Mouse (Mus musculus): ENCODE data around the gene Olfr923. TPM values are rescaled to one million over a fixed set of nuclear protein-coding genes. Genes with fewer than 3 reads are reported as not detected.
"Not testable (repeated sequence)": the region's sequence is repeated elsewhere in the genome, so short reads cannot be mapped to it uniquely, and the experiment has no call there.

Gene Olfr923
- not detected for total RNA-seq (2021)
- long read RNA-seq, experiment 1 = 0 reads
- long read RNA-seq, experiment 2 = 0 reads

DNA sequence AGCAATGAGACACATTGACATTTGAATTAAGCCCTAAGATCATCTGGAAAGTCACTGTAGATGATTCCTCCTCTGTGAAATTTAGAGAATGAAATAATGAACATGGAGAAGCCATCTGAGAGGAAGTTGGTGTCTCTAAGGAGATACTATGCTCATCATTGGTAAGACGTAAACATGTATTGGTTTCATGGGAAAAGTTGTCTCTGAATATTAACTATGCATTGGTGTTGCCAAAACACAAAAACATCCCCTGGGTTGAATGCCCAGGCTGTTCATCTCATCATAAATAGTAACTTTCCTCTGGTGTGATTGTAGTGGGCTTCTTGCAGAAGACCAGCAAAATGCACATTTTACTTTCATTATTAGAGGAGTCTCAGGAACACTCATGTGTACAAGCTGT, at the start of gene Olfr923:
Gene Olfr923 (plus strand): TSS at position 301 of the 400 bp plus-strand sequence.
- no peak for DNase-seq (ENCODE audit: low spot score in 2 of 2)

DNA sequence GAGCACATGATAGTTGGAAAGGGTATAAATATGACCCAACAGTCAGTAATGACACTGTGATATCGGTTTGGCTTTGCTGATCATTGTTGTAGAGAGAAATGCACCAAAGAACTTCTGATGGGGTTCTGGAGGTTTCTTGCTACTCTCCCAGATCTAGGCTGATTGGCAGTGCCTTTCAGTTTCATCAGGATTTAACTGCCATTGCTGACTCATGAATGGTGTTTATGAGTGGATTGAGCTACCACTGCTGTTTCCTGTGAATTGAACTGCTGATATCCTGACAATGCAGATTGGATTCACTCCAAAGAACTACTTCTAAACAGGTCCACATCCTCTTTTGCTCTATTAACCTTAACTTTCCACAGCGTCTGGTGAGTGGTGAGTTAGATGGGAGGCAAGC, 33.7 kb upstream of the Olfr923 start:
- DNase-seq (ENCODE audit: low spot score in 2 of 2) = no peak

DNA sequence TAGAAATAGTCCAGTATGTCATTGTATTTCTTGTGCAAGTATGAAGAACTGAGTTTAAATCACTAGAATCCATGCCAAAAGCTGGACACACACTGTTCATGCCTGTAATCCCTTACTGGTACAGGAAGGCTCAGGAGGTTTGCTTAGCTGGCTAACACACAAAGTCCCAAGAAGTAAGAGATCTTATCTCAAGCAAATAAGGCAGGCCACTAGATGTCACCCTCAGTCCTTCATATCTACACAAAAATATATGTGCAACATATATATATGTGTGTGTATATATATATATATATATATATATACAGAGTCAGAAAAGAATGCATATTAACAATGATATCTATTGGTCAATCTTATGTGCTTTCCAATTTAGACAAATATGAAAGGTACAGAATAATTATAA, 20.6 kb upstream of the Olfr923 start:
- DNase-seq (ENCODE audit: low spot score in 2 of 2) = no peak

DNA sequence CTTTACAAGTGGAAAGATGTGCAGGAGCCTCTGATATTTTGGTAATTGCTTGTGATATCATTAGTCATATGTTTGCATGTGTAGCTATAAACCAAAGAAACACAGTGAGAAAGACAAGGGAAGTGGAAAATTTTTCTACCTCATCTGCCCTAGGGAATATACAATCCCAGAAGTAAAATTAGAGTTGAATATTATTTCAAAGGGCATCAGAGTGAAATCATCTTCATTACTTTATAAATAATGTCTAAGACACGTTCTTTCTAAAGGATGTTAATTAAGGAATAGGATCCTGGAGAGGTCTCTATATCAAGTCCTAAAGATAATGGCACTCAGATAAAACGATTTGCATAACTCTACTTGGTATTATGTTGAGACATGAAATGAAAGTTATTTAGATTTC, 12.0 kb upstream of the Olfr923 start, which contains the start of gene Olfr922:
Gene Olfr922 (plus strand): TSS at position 301 of the 400 bp plus-strand sequence.
- DNase-seq (ENCODE audit: low spot score in 2 of 2) = no peak

DNA sequence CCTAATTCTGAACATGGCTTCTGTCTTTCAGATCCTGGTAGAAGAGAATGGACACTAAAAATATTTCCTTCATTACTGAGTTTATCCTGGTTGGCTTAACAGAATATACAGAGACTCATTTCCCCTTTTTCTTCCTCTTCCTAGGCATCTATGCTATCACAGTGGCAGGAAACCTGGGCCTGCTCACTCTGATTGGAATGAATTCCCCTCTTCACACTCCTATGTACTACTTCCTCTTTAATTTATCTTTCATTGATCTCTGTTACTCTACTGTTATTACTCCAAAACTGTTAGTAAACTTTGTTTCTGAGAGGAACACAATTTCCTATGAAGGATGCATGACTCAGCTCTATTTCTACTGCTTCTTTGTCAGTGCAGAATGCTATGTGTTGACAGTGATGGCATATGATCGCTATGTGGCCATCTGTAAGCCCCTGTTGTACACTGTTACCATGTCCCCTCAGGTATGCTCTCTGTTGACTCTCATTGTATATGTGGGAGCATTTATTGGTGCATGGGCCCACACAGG, 10.8 kb upstream of the Olfr923 start:
- no peak for DNase-seq (ENCODE audit: low spot score in 2 of 2)

DNA sequence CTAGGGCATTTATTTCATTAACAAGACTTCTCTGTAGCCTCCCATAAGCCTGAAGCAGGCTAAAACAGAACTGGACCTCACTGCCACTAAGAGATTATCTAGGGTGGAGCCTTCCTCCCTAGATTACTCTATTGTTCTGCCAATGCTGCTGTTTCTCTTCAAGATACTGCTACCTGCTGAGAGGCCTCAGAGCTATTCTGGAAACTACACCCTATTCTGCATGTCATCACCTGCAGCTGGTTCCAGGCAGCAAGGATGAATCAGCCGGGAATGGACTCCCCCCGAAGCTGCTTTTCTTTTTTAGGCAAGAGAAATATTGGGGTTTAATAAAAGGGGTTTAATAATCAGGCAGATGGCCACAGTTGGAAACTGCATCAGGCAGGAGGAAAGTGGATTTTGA, 6.7 kb downstream of the Olfr923 start:
- DNase-seq (ENCODE audit: low spot score in 2 of 2) = no peak

DNA sequence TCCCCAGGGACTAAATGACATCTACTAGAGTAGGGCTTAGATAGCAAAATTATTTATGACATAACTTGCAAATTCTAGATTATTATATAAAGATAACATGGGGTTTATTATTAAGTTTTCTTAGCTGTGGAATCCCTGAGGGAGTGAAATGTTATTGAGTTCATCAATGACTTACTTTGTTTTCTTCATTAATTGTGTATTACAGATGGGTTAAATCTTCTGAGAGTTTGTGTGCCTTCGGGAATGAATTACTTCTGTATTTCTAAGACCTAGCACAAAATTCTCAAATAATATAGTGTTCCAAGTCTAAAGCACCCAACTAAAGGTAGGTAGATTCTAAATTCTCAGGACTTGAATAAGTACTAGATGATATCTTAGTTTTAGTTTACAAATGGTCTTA, 17.8 kb downstream of the Olfr923 start, which contains the start of gene Olfr924:
Gene Olfr924 (plus strand): TSS at position 301 of the 400 bp plus-strand sequence.
- DNase-seq (ENCODE audit: low spot score in 2 of 2) = no peak

DNA sequence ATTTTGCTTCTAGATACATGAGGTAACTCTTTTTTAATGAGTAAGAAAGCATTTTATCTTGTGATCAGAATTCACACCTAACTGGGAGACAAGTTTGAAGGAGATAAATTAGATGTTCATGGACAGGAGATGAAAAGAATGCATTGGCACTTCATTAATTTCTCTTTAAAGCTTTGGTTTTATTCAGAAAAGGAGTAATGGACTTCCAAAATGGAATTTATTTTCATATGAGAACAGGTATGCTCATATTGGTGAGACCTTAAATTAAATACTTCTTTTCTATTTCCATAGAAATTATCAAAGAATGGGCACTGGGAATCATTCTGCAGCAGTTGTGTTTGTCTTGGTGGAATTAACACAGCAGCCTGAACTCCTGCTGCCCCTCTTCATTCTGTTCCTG, 28.4 kb downstream of the Olfr923 start, which contains the start of gene Olfr26:
Gene Olfr26 (plus strand): TSS at position 301 of the 400 bp plus-strand sequence.
- DNase-seq (ENCODE audit: low spot score in 2 of 2) = no peak

DNA sequence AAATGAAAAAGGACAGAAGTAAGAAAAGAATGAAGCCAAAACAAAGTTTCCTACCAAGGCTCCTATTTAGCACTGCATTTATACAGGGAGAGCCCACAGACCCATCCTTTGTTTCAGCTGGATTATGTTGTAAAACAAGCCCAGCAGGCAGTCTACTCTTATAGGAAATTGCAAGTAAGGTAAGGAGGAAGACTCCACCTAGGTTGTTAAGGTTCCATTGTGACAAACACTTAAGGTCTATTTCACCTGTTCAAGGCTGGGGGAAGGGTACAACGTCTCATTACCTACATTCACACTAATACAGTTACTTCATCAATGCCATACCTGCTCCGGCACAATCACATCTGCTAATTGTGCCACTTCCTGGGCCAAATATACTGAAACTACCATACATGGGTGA, 48.5 kb downstream of the Olfr923 start:
- DNase-seq (ENCODE audit: low spot score in 2 of 2) = not testable (repeated sequence)

DNA sequence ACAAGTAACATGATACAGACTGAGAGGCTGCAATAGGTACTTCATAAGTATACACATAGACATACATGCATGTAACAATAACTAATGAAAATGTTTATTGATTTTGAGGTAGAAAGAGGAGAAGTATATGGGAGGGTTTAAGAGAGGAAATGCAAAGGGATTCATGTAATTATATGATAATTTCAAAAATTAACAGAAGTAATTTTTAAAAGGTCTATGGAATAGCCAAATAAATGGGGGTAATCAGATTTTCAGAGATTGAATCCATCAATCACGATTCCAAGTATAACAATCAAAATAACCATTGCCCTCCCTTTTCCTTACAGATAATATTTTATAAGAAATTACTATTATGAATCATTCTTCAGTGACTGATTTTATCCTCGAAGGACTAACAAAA, 50.5 kb downstream of the Olfr923 start, which contains the start of gene Olfr926:
Gene Olfr926 (plus strand): TSS at position 301 of the 400 bp plus-strand sequence.
- DNase-seq (ENCODE audit: low spot score in 2 of 2) = no peak

Other genes with a start within 250 kb of the Olfr923 start
- gene Olfr912, start 246.4 kb upstream of the Olfr923 start, total RNA-seq (2021) = not detected
- gene Olfr913, start 233.8 kb upstream of the Olfr923 start, total RNA-seq (2021) = not detected
- not detected for gene Olfr914, start 221.4 kb upstream of the Olfr923 start, total RNA-seq (2021)
- gene Olfr916, start 166.7 kb upstream of the Olfr923 start, total RNA-seq (2021) = not detected
- gene Olfr917, start 160.7 kb upstream of the Olfr923 start, total RNA-seq (2021) = not detected
- gene Olfr918, start 151.9 kb upstream of the Olfr923 start, total RNA-seq (2021) = not detected
- gene Olfr919, start 122.9 kb upstream of the Olfr923 start, total RNA-seq (2021) = not detected
- gene Vwa5a, start 108.3 kb upstream of the Olfr923 start, total RNA-seq (2021) = 10 to 100 TPM; 46.4 to 53.4 TPM
- gene Olfr920, start 74.2 kb upstream of the Olfr923 start, total RNA-seq (2021) = under 1 TPM; 0.48 to 0.51 TPM
- not detected for gene Olfr921, start 53.5 kb upstream of the Olfr923 start, total RNA-seq (2021)
- gene Olfr922, start 11.9 kb upstream of the Olfr923 start, total RNA-seq (2021) = not detected
- not detected for gene Olfr924, start 17.9 kb downstream of the Olfr923 start, total RNA-seq (2021)
- not detected for gene Olfr26, start 28.5 kb downstream of the Olfr923 start, total RNA-seq (2021)
- not detected for gene Olfr926, start 50.6 kb downstream of the Olfr923 start, total RNA-seq (2021)
- not detected for gene Olfr930, start 103.3 kb downstream of the Olfr923 start, total RNA-seq (2021)
- under 1 TPM in 1 of 2 experiments, not detected in 1; 0.11 TPM for gene Olfr933, start 145.8 kb downstream of the Olfr923 start, total RNA-seq (2021)
- not detected for gene Olfr934, start 161.8 kb downstream of the Olfr923 start, total RNA-seq (2021)
- gene Olfr935, start 173.1 kb downstream of the Olfr923 start, total RNA-seq (2021) = not detected
- not detected for gene Olfr146, start 196.8 kb downstream of the Olfr923 start, total RNA-seq (2021)
- not detected for gene Olfr937, start 238.4 kb downstream of the Olfr923 start, total RNA-seq (2021)

Measured in adrenal gland, postnatal 4 days (tissue).